Mouse (Mus musculus): ENCODE data around the gene Sh3bgrl2.

Gene Sh3bgrl2

GRCm38 (mm10) chr9:83628669-83629612 is 80.8 kb downstream of the Sh3bgrl2 start:
- in situ Hi-C loops (cut with MboI) = no loop called here

GRCm38 (mm10) chr9:83630341-83630740 is 82.2 kb downstream of the Sh3bgrl2 start:
- in situ Hi-C loops (cut with MboI) = no loop called here

DNA sequence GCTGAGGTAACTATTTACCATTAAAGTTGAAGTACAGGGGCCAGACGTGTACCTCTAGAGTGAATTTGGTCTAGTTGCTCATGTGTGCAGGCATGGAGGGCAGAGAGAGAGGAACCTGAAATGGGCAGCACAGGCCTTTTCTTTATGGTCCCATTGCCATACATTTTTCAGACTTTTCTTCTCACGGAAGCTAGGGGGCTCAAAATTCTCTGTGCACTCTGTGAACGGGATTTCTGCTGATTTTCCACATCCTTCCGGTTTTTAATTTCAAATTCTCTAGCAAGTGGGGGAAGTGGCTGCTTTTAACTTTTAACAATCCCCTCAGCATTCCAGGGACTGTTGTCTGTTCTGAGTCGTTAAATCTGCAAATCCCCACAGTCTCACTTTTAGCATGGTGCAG is 83.8 kb downstream of the Sh3bgrl2 start:
- in situ Hi-C loops (cut with MboI) = no loop called here

DNA sequence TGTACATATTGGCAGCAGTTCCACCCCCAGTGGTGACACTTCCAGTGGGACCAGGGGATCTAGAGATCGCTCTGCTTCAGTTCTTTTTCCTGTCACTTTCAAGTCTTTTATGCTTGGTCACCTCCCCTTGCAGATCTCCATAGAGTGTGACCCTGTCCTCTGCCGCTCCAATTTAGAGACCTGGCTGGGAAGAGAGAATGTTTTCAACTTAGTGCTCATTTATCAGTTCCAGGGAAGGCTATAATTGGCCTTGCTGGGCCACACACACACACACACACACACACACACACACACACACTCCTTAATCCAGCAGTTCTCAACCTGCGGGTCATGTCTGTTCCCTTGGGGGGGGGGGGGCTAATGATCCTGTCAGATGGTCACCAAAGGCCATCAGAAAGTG is 86.6 kb downstream of the Sh3bgrl2 start:
- in situ Hi-C loops (cut with MboI) = no loop called here

GRCm38 (mm10) chr9:83635997-83636396 is 87.9 kb downstream of the Sh3bgrl2 start:
- in situ Hi-C loops (cut with MboI) = no loop called here

DNA sequence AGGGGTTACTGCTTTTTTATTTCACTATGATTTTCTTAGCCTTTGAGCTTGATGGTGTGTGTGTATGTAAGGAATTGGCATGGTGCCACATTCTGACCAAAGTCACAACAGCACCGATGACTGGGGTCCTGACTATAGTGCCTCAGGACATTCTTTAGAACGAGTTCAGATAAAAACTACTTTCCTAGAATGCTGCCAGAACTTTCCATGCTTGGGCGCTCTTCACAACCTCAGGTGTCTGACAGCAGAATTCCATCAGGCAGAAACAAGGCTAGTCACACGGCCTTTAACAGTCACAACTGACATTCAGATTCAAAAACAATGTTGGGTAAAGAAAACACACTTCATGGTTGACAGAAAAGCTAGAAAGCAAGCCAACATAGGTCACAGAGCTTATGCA is 95.0 kb downstream of the Sh3bgrl2 start:
- in situ Hi-C loops (cut with MboI) = no loop called here

DNA sequence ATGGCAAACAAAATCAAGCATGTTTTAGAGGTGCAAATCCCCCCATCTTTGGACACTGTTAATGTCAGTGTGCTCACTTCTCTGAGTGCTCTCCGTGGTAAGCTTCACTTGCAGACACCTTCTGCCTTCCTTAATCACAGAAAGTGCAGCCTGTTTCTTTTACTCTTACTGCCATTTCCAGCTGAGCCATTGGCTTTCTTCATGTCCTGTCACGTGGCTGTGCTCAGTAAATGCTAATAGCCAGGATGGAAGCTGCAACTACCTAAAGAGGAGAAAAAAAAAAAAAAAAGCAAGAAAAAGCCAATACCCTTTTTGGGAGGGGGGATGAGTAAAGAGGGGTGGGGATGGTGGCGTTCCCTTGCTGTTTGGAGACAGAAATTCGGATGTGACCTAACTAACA is 95.7 kb downstream of the Sh3bgrl2 start:
- in situ Hi-C loops (cut with MboI) = no loop called here

- in situ Hi-C loops (cut with MboI) = no loop called here
These were observed 98.1 kb downstream of the Sh3bgrl2 start for GRCm38 (mm10) chr9:83646215-83646614.

DNA sequence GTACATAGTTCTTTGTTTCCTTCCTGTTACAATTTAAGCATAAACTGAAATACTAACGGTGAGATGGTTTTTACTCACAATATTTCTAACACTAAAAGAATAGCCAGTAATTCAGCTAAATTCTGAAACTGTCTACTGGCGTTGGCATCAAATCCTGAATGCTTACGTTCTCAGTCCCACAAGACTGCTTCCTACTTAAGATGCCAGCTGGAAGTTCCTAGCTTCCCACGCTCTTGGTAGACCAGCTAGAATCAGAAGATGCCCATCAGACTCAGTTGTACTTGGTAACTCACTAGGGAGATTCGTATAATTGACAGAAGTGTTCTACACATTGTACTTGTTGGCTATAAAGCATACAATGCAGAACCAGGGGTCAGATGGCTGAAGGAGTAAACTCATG is 98.6 kb downstream of the Sh3bgrl2 start:
- in situ Hi-C loops (cut with MboI) = no loop called here

GRCm38 (mm10) chr9:83647919-83648705 is 100.0 kb downstream of the Sh3bgrl2 start:
- in situ Hi-C loops (cut with MboI) = no loop called here

GRCm38 (mm10) chr9:83648733-83649132 is 100.6 kb downstream of the Sh3bgrl2 start:
- in situ Hi-C loops (cut with MboI) = no loop called here

DNA sequence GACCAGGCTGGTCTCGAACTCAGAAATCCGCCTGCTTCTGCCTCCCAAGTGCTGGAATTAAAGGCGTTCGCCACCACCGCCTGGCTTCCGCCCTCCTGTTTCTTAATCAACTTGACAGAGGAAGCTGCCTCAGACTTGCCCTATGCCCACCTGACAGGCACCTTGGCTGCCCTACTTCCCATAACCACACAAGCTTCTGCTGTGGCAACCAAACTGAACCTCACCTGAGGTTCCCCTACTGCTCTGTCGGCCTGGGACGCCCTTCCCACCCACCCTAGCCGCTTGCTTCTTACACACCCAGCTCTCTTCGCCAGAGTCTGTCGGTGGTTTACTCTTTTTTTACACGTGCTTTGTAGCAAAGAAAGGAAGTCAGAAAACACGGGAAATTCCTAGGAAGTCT is 103.9 kb downstream of the Sh3bgrl2 start:
- in situ Hi-C loops (cut with MboI) = no loop called here

DNA sequence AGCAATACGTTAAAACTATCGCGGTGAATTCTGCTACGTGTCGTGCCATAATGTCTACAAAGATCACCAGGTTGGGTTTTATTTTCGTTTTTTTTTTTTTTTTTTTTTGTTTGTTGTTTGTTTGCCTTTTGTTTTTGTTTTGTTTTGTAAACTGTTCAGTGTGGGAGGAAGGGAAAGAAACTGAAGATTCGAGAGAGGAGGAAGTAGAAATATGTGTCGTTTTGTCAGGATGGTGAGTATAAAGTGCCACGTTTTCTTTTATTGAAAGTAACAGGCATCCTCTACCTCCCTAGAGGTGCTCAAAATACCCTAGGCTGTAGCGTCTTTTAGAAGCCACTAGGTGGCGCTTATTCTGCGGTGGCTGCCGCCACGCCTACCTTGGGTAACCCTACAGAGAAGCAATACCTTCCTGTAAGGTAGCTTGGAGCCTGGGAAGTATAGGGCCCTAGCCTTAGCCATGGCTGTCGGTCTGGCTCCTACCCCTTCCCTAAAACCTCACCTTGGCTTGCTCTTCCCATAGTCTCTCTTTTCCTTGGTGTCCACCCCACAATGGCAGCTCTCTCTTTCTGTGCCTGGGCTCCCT is 104.6 kb downstream of the Sh3bgrl2 start:
- in situ Hi-C loops (cut with MboI) = no loop called here

DNA sequence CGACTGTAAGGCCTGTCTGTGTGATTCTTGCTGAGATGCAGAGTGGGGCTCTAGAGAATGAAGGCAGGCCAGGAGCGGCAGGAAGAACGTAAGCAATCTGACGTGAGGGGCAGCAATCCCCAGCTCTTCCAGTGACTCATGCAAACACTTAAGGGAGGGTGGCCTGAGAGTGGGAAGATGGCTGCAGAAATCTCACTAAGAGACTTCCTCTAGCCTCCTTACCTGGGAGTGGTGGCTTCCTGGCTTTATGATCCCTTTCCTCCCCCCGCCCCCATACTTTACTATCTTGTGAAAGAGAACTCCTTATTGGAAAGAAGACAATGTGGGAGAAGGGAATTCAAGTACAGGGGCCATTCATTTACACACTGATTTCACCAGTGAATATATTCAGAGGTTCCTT is 106.5 kb downstream of the Sh3bgrl2 start:
- in situ Hi-C loops (cut with MboI) = no loop called here

DNA sequence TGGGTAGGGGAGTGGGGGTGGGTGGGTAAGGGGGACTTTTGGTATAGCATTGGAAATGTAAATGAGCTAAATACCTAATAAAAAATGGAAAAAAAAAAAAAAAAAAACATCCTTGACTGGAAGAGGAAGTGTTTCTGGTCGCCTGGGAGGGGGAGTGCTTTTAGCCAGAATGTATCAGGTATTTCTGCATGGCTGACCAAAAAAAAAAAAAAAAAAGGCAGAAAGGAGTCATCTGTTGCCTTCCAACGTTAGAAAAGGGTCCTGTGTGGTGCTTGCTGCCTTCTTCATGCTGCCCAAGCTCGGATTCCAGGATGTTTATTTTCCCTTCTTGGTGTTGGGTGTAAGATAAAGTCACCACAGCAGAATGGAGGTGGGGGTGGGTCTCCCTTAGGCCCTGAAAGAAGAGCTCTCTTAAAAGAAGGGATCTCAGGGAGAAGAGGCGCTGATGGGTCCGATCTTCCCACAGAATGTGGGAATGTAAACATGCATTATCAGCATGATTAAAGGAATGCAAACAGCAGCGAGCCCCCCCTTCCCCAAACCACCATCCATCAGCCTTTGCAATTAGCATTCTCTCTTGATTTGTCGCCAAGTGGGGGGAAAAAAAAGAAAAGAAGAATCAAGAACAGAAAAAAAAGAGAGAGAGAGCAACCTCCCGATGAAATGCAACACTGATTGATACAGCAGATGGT is 109.0 kb downstream of the Sh3bgrl2 start:
- in situ Hi-C loops (cut with MboI) = no loop called here

- in situ Hi-C loops (cut with MboI) = no loop called here
These were observed 109.5 kb downstream of the Sh3bgrl2 start for GRCm38 (mm10) chr9:83657652-83658002.

GRCm38 (mm10) chr9:83659081-83659480 is 111.0 kb downstream of the Sh3bgrl2 start:
- in situ Hi-C loops (cut with MboI) = no loop called here

GRCm38 (mm10) chr9:83661811-83662210 is 113.7 kb downstream of the Sh3bgrl2 start:
- in situ Hi-C loops (cut with MboI) = no loop called here

DNA sequence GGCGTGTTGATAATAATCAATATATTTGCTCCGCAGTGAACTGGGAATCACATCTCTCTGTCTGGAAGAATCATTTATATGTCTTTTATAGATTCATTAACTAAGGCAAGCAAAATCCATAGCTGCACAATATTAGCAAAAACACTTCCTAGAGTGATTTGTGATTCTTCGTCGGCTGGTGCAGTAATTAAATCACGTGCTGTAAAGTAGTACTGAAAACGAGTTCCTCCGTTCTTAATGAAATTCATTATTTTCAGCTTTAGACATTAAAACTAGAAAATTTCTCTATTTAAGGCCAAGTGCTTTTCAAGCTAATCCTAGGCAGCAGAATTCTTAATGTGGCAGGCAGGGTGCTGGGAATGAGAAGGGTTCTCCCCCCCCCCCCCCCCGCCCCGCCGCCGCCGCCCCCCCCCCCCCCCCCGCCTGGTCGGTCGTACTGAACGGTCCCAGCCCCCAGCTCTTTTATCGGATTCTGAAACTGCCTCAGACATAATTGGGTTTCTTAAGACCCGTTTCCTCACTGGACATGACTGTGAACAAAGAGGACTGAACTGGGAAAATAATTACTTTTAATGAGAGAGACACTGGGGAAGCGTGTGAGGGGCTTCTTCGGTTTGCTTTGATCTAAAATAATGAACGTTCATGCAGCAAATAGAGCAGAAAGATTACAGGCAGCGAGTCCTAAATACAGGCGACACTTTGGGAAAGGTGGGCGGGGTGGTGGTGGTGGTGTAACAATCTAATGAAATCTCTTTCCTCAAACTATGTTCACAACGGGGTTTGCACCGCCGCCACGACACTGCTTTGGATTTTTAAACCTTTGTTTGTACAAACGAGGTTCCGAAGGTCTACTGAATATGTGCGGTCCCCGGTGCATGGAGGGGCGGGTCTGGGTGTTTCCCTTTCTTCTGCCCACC is 116.1 kb downstream of the Sh3bgrl2 start:
- in situ Hi-C loops (cut with MboI) = no loop called here

GRCm38 (mm10) chr9:83664951-83665350 is 116.8 kb downstream of the Sh3bgrl2 start:
- in situ Hi-C loops (cut with MboI) = no loop called here

DNA sequence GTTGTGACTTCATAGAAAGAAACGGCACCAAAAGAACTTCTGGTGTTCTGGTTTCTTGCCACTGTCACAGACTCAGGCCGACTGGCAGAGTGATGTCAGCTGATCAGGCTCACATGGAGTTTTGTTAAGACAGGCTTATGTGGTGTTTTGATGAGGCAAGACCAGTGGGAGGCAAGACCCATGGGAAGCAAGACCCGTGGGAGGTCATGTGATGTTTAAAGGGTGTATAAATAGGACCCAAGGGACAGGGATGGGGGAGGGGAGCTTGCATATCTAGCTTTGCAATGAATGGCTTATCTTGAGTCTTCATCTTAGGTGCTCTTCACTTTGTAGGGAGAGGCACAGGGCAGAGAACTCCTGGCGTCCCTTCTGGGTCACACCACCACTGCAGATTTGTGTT is 118.9 kb downstream of the Sh3bgrl2 start:
- in situ Hi-C loops (cut with MboI) = no loop called here

Data from mature B cell (primary cell).